Mouse (Mus musculus) C2C12 (cell line): ENCODE results near the gene Vmn1r166. TPM values are rescaled to one million over a fixed set of nuclear protein-coding genes. Genes with fewer than 3 reads are reported as not detected.
"Not testable (repeated sequence)": the region's sequence is repeated elsewhere in the genome, so short reads cannot be mapped to it uniquely, and the experiment has no call there.

Experiments
- H3K27me3 ChIP-seq: one replicate; pipeline ENCODE4 v1.6.1; 2011; ENCODE audit not compliant: control insufficient read depth, insufficient read depth, insufficient read length
- H3K36me3 ChIP-seq: one replicate; pipeline ENCODE4 v1.6.1; 2011; ENCODE audit not compliant: control insufficient read depth, insufficient read depth
- H3K4me3 ChIP-seq: one replicate; pipeline ENCODE4 v1.5.1; 2011; ENCODE audit warnings: mild to moderate bottlenecking, control low read depth; ENCODE audit not compliant: poor library complexity, insufficient read depth, severe bottlenecking
- H3K79me2 ChIP-seq: one replicate; pipeline ENCODE4 v1.6.1; 2011; ENCODE audit not compliant: control insufficient read depth, insufficient read depth
- H3K79me3 ChIP-seq: one replicate; pipeline ENCODE4 v1.6.1; 2011; ENCODE audit warnings: low read depth, control low read depth
- H3ac ChIP-seq: one replicate; pipeline ENCODE3; 2011; ENCODE audit warnings: low read depth; ENCODE audit not compliant: control insufficient read depth, insufficient read length
- long read RNA-seq, 2 experiments: library from polyadenylated mRNA; unstranded; transcript quantifications; one replicate each; pipeline ENCODE4 v2.0.0; 2019 to 2020
- polyA plus RNA-seq: library from polyadenylated mRNA; unstranded; fragments of >200 nt; fragmentation: generic; extraction: Trizol; gene quantifications from one replicate; pipeline ENCODE4 v1.2.1, GENCODE M21; 2012; ENCODE audit warnings: missing spikeins

Vmn1r166 gene
- not detected for polyA plus RNA-seq
- long read RNA-seq, experiment 1 = 0 reads
- long read RNA-seq, experiment 2 = 0 reads

DNA sequence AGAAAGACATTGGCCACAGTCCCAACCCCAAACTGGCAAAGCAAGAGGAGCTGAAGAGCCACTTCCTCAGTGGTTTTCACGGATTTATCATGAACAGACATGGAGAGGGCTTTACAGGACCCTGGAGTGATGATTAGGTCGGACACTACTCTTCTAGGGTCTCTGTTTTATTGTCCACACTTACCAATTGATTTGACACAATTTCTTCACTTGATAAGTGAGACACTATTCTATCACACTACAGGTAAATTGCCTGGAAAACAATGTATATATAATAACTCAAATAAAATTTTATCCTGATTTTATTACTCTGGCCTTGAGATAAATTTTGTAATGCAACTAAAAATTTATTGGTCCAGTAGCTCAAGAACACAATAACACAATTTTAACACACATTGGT is at the start of gene Vmn1r166:
Gene Vmn1r166, minus strand, starts transcription at position 101 of the 400 bp plus-strand sequence.
- not testable (repeated sequence) for H3K27me3 ChIP-seq, H3K4me3 ChIP-seq, H3ac ChIP-seq, H3K79me2 ChIP-seq, H3K79me3 ChIP-seq, H3K36me3 ChIP-seq

DNA sequence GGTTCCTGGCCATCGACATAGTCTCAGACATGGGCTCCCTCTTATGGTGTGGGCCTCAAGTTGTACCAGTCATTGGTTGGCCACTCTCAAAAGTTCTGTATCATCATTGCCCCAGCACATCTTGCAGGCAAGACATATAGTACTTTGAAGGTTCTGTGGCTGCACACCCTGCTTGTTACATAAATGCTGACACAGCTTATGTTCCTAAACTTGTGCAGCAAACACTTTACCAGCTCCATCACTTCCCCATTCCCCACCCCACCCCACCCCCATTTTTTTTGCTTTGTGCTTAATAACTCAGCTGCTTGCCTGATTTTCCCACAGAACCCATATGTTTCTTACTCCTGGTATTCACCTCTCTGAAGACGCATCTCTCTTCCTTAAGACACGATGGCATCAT is 49.4 kb upstream of the Vmn1r166 start, which contains the start of gene Nlrp4e:
Gene Nlrp4e, plus strand, starts transcription at position 301 of the 400 bp plus-strand sequence.
- not testable (repeated sequence) for H3K4me3 ChIP-seq, H3K79me2 ChIP-seq, H3K27me3 ChIP-seq, H3K36me3 ChIP-seq, H3K79me3 ChIP-seq, H3ac ChIP-seq

DNA sequence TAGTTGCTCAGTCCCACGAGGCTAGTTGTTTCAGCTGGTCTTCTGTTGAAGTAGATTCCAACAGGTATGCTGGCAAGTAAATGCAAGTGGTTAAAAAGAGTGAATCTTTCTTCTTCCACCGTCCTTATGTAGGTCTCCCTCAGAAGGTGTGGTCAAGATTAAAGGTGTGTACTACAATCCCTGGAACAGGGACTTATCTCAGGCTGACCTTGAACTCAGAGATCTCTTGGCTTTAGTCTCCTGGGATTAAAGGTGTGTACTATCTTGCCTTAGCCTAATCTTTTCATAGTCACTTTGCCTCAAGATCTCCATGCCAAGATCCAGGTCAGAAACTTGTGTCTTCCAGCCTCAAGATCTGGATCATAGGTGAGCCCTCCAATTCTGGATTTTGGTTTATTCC is 27.3 kb upstream of the Vmn1r166 start, which contains the start of gene Gm6902:
Gene Gm6902, minus strand, starts transcription at position 101 of the 400 bp plus-strand sequence.
- not testable (repeated sequence) for H3K79me2 ChIP-seq, H3ac ChIP-seq, H3K4me3 ChIP-seq, H3K79me3 ChIP-seq, H3K36me3 ChIP-seq, H3K27me3 ChIP-seq

DNA sequence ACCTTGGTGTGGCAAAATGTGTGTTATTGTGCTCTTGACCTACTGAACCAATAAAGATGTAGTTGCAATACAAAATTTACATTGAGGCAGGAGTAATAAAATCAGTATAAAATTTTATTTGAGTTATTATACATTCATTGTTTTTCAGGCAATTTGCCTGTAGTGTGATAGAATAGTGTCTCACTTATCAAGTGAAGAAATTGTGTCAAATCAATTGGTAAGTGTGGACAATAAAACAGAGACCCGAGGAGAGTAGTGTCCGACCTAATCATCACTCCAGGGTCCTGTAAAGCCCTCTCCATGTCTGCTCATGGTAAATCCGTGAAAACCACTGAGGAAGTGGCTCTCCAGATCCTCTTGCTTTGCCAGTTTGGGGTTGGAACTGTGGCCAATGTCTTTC is 34.5 kb downstream of the Vmn1r166 start, which contains the start of gene Vmn1r165:
Gene Vmn1r165, plus strand, starts transcription at position 301 of the 400 bp plus-strand sequence.
- not testable (repeated sequence) for H3ac ChIP-seq, H3K36me3 ChIP-seq, H3K4me3 ChIP-seq, H3K79me2 ChIP-seq, H3K79me3 ChIP-seq, H3K27me3 ChIP-seq

Other genes with a start within 250 kb of the Vmn1r166 start
- not detected for gene Gm4216, start 231.8 kb downstream of the Vmn1r166 start, polyA plus RNA-seq
- gene Vmn1r163, start 196.1 kb downstream of the Vmn1r166 start, polyA plus RNA-seq = not detected
- not detected for gene Gm8720, start 184.2 kb downstream of the Vmn1r166 start, polyA plus RNA-seq
- not detected for gene Gm10662, start 107.2 kb downstream of the Vmn1r166 start, polyA plus RNA-seq
- gene Vmn1r165, start 34.4 kb downstream of the Vmn1r166 start, polyA plus RNA-seq = not detected
- not detected for gene Gm6902, start 27.2 kb upstream of the Vmn1r166 start, polyA plus RNA-seq
- 1.7 TPM for gene Nlrp4e, start 49.5 kb upstream of the Vmn1r166 start, polyA plus RNA-seq
- gene Nlrp5, start 134.2 kb upstream of the Vmn1r166 start, polyA plus RNA-seq = not detected